Mouse (Mus musculus): ENCODE measurements around the gene Mbtd1.

DNA sequence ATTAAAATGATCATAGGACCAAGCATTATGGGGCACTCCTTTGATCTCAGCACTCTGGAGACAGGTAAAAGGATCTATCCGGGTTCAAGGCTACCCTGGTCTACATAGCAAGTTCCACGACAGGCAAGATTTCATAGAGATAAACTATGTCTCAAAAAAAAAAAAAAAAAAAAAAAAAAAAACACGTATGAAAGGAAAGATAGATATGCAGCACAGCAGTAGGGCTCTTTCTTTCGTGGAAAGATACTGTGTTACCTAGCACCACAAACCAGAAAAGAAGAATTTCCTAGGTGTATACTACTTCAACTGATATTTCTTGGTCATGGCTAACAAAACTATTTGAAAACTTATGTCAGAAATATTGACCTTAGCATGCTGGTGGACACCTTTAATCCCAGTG lies 21.2 kb downstream of the Mbtd1 start:
- no peak for TF ChIP-seq CTCF (IDR thresholded peaks at IDR 0.05; ENCODE audit: low read depth, low read length)
- TF ChIP-seq POLR2A (IDR thresholded peaks at IDR 0.05; ENCODE audit: insufficient read depth, low read length) = no peak
- TF ChIP-seq EP300 (IDR thresholded peaks at IDR 0.05; ENCODE audit: insufficient read depth, low read depth, low read length) = no peak

All from ES-Bruce4 (cell line).